Mouse (Mus musculus) liver, embryonic 14.5 days (tissue): ENCODE data around the gene Fcna.

Experiments
- CTCF ChIP-seq: IDR thresholded peaks from 2 replicates; pipeline ENCODE4 v1.5.1; 2016; ENCODE audit warnings: antibody characterized with exemption, low read depth, control low read depth
- EP300 ChIP-seq: IDR thresholded peaks from 2 replicates; pipeline ENCODE4 v1.6.1; 2016; ENCODE audit warnings: antibody characterized with exemption, low read depth

GRCm38 (mm10) chr2:25584152-25584551 is 43.7 kb downstream of the Fcna start:
- TF ChIP-seq CTCF (no peak), EP300 (no peak)
